Mouse (Mus musculus): Measurements from ENCODE around the gene Dmxl2. TPM values are rescaled to one million over a fixed set of nuclear protein-coding genes. Genes with fewer than 3 reads are reported as not detected.

Gene Dmxl2
- polyA plus RNA-seq, 1 experiment from 2014 or later, result 44.0 TPM

GRCm38 (mm10) chr9:54490431-54490830 is 11.0 kb downstream of the Dmxl2 start:
- no peak for ATAC-seq (ENCODE audit: low FRiP score)
- H3K27me3 ChIP-seq, result no peaks in the 10 kb centered on the region
- no peak overlapping the region for H3K27ac ChIP-seq
- H3K4me3 ChIP-seq, result no peak overlapping the region
- no peak overlapping the region for H3K4me2 ChIP-seq
- 91% methylated on average over 2 of the region's 2 CpGs for WGBS
- H3K9ac ChIP-seq, result no peak overlapping the region
- no peaks in the 10 kb centered on the region for H3K36me3 ChIP-seq
- H3K4me1 ChIP-seq (replicated peaks), result no peaks in the 10 kb centered on the region
- H3K9me3 ChIP-seq, result no peaks in the 10 kb centered on the region

GRCm38 (mm10) chr9:54489599-54489998 is 11.8 kb downstream of the Dmxl2 start:
- 81% methylated on average over 2 of the region's 2 CpGs for WGBS

GRCm38 (mm10) chr9:54484927-54485326 is 16.5 kb downstream of the Dmxl2 start:
- H3K27ac ChIP-seq, result no peak overlapping the region
- no peak overlapping the region for H3K9ac ChIP-seq
- H3K27me3 ChIP-seq, result no peaks in the 10 kb centered on the region
- no peaks in the 10 kb centered on the region for H3K36me3 ChIP-seq
- no peak overlapping the region for H3K4me3 ChIP-seq
- H3K4me2 ChIP-seq, result no peak overlapping the region
- H3K4me1 ChIP-seq (replicated peaks), result peaks cover 4% of the 10 kb centered on the region; the same call in 1 of the 2 replicates
- no peak for ATAC-seq (ENCODE audit: low FRiP score)
- H3K9me3 ChIP-seq, result no peaks in the 10 kb centered on the region
- 93% methylated on average over 2 of the region's 2 CpGs for WGBS

More at GRCm38 (mm10) chr9:54489599-54489998, 11.8 kb downstream of the Dmxl2 start:
- Histone ChIP-seq H3K9ac (no peak overlapping the region), H3K36me3 (no peaks in the 10 kb centered on the region), H3K27ac (no peak overlapping the region), H3K9me3 (no peaks in the 10 kb centered on the region), H3K4me1 (replicated peaks) (no peaks in the 10 kb centered on the region), H3K4me2 (no peak overlapping the region), H3K4me3 (no peak overlapping the region), H3K27me3 (no peaks in the 10 kb centered on the region)
- ATAC-seq (ENCODE audit: low FRiP score), result no peak

GRCm38 (mm10) chr9:54483215-54483614 is 18.2 kb downstream of the Dmxl2 start:
- Histone ChIP-seq H3K36me3 (no peaks in the 10 kb centered on the region), H3K27me3 (no peaks in the 10 kb centered on the region), H3K9ac (no peak overlapping the region), H3K4me3 (no peak overlapping the region), H3K4me1 (replicated peaks) (peaks cover 4% of the 10 kb centered on the region; the same call in 1 of the 2 replicates), H3K27ac (no peak overlapping the region), H3K9me3 (no peaks in the 10 kb centered on the region), H3K4me2 (no peak overlapping the region)
- 60% methylated on average over 4 of the region's 4 CpGs for whole genome bisulfite sequencing
- ATAC-seq (ENCODE audit: low FRiP score), result no peak

GRCm38 (mm10) chr9:54482763-54483162 is 18.7 kb downstream of the Dmxl2 start:
- 90% methylated on average over 4 of the region's 4 CpGs for WGBS
- Histone ChIP-seq H3K4me2 (no peak overlapping the region), H3K4me1 (replicated peaks) (peaks cover 4% of the 10 kb centered on the region; the same call in 1 of the 2 replicates), H3K27me3 (no peaks in the 10 kb centered on the region), H3K9me3 (no peaks in the 10 kb centered on the region), H3K4me3 (no peak overlapping the region), H3K27ac (no peak overlapping the region), H3K36me3 (no peaks in the 10 kb centered on the region), H3K9ac (no peak overlapping the region)
- ATAC-seq (ENCODE audit: low FRiP score), result no peak

GRCm38 (mm10) chr9:54479054-54479453 is 22.4 kb downstream of the Dmxl2 start:
- WGBS, result 87% methylated on average over 1 of the region's 1 CpGs
- Histone ChIP-seq H3K4me3 (no peak overlapping the region), H3K4me2 (no peak overlapping the region), H3K27ac (no peak overlapping the region), H3K36me3 (peaks cover 7% of the 10 kb centered on the region; the same call in 1 of the 2 replicates), H3K9ac (no peak overlapping the region), H3K4me1 (replicated peaks) (peaks cover 4% of the 10 kb centered on the region; the same call in 1 of the 2 replicates), H3K9me3 (no peaks in the 10 kb centered on the region), H3K27me3 (no peaks in the 10 kb centered on the region)
- no peak for ATAC-seq (ENCODE audit: low FRiP score)

GRCm38 (mm10) chr9:54478117-54478516 is 23.3 kb downstream of the Dmxl2 start:
- H3K4me3 ChIP-seq, result no peak overlapping the region
- no peak for ATAC-seq (ENCODE audit: low FRiP score)
- no peak overlapping the region for H3K9ac ChIP-seq
- no peak overlapping the region for H3K4me2 ChIP-seq
- no peaks in the 10 kb centered on the region for H3K27me3 ChIP-seq
- 74% methylated on average over 3 of the region's 3 CpGs for WGBS
- H3K27ac ChIP-seq, result no peak overlapping the region
- H3K9me3 ChIP-seq, result no peaks in the 10 kb centered on the region
- peaks cover 1% of the 10 kb centered on the region; the same call in 1 of the 2 replicates for H3K4me1 ChIP-seq (replicated peaks)
- H3K36me3 ChIP-seq, result peaks cover 7% of the 10 kb centered on the region; the same call in 1 of the 2 replicates

- no peak overlapping the region for H3K4me3 ChIP-seq
- peaks cover 29% of the 10 kb centered on the region for H3K36me3 ChIP-seq
- no peak overlapping the region for H3K27ac ChIP-seq
- H3K27me3 ChIP-seq, result no peaks in the 10 kb centered on the region
- ATAC-seq (ENCODE audit: low FRiP score), result no peak
- H3K9ac ChIP-seq, result no peak overlapping the region
- H3K4me1 ChIP-seq (replicated peaks), result no peaks in the 10 kb centered on the region
- H3K9me3 ChIP-seq, result no peaks in the 10 kb centered on the region
- no peak overlapping the region for H3K4me2 ChIP-seq
- 89% methylated on average over 5 of the region's 5 CpGs for WGBS
These were observed 26.9 kb downstream of the Dmxl2 start for GRCm38 (mm10) chr9:54474546-54474945.

- H3K9me3 ChIP-seq, result no peaks in the 10 kb centered on the region
- ATAC-seq (ENCODE audit: low FRiP score), result no peak
- 50% methylated on average over 4 of the region's 4 CpGs for WGBS
- peaks cover 32% of the 10 kb centered on the region for H3K36me3 ChIP-seq
- no peak overlapping the region for H3K9ac ChIP-seq
- no peaks in the 10 kb centered on the region for H3K27me3 ChIP-seq
- H3K4me2 ChIP-seq, result no peak overlapping the region
- H3K27ac ChIP-seq, result no peak overlapping the region
- H3K4me1 ChIP-seq (replicated peaks), result no peaks in the 10 kb centered on the region
- no peak overlapping the region for H3K4me3 ChIP-seq
These were observed 27.4 kb downstream of the Dmxl2 start for GRCm38 (mm10) chr9:54474031-54474430.

- no peak for ATAC-seq (ENCODE audit: low FRiP score)
- Histone ChIP-seq H3K4me2 (no peak overlapping the region), H3K9ac (no peak overlapping the region), H3K27ac (no peak overlapping the region), H3K9me3 (no peaks in the 10 kb centered on the region), H3K4me3 (no peak overlapping the region), H3K27me3 (no peaks in the 10 kb centered on the region), H3K4me1 (replicated peaks) (no peaks in the 10 kb centered on the region), H3K36me3 (peaks cover 37% of the 10 kb centered on the region)
- WGBS, result 73% methylated on average over 3 of the region's 3 CpGs
These were observed 28.6 kb downstream of the Dmxl2 start for GRCm38 (mm10) chr9:54472784-54473183.

GRCm38 (mm10) chr9:54469339-54469738 is 32.1 kb downstream of the Dmxl2 start:
- H3K36me3 ChIP-seq, result peaks cover 34% of the 10 kb centered on the region
- no peaks in the 10 kb centered on the region for H3K9me3 ChIP-seq
- H3K27ac ChIP-seq, result no peak overlapping the region
- no peak overlapping the region for H3K4me3 ChIP-seq
- no peaks in the 10 kb centered on the region for H3K4me1 ChIP-seq (replicated peaks)
- no peak for ATAC-seq (ENCODE audit: low FRiP score)
- 94% methylated on average over 2 of the region's 2 CpGs for WGBS
- no peak overlapping the region for H3K9ac ChIP-seq
- H3K27me3 ChIP-seq, result no peaks in the 10 kb centered on the region
- H3K4me2 ChIP-seq, result no peak overlapping the region

GRCm38 (mm10) chr9:54467433-54467933 is 33.9 kb downstream of the Dmxl2 start:
- H3K4me3 ChIP-seq, result no peak overlapping the region
- H3K4me1 ChIP-seq (replicated peaks), result no peaks in the 10 kb centered on the region
- no peaks in the 10 kb centered on the region for H3K9me3 ChIP-seq
- peaks cover 34% of the 10 kb centered on the region for H3K36me3 ChIP-seq
- H3K27ac ChIP-seq, result no peak overlapping the region
- no peak overlapping the region for H3K4me2 ChIP-seq
- ATAC-seq (ENCODE audit: low FRiP score), result no peak
- no peak overlapping the region for H3K9ac ChIP-seq
- H3K27me3 ChIP-seq, result no peaks in the 10 kb centered on the region
- WGBS, result 94% methylated on average over 1 of the region's 1 CpGs

- WGBS, result 70% methylated on average over 4 of the region's 4 CpGs
- H3K4me3 ChIP-seq, result no peak overlapping the region
- ATAC-seq (ENCODE audit: low FRiP score), result no peak
- H3K27ac ChIP-seq, result no peak overlapping the region
- no peak overlapping the region for H3K9ac ChIP-seq
- H3K36me3 ChIP-seq, result 0 out of 2 replicates have a peak, but pooled peaks cover 12% of the 10 kb centered on the region
- H3K4me2 ChIP-seq, result no peak overlapping the region
- no peaks in the 10 kb centered on the region for H3K4me1 ChIP-seq (replicated peaks)
- H3K9me3 ChIP-seq, result no peaks in the 10 kb centered on the region
- no peaks in the 10 kb centered on the region for H3K27me3 ChIP-seq
These were observed 37.9 kb downstream of the Dmxl2 start for GRCm38 (mm10) chr9:54463483-54464054.
